Mouse (Mus musculus) large intestine, adult 2 months (tissue): ENCODE data around the gene Rara. TPM values are rescaled to one million over a fixed set of nuclear protein-coding genes. Genes with fewer than 3 reads are reported as not detected.

Experiments used
- DNase-seq: peaks from one replicate; pipeline ENCODE4 v3.0.0-alpha.2; 2012; ENCODE audit warnings: low read depth, low spot score
- WGBS: fragments of 180-500 bp; shearing (Covaris S2); methylation state at CpG from one replicate; pipeline ENCODE4 v1.1.7; 2018; 5-methylcytosine and 5-hydroxymethylcytosine counted together
- polyA plus RNA-seq: library from polyadenylated mRNA; depleted of rRNA; stranded (reverse); fragments of >200 nt; gene quantifications from 2 replicates; pipeline ENCODE4 v1.2.3, GENCODE M21; 2012

Gene Rara
- polyA plus RNA-seq, 1 experiment: 24.8 TPM

- WGBS: 67% methylated on average over 7 of the region's 7 CpGs
- no peak for DNase-seq
Measured at GRCm38 (mm10) chr11:98949958-98950460, 22.4 kb downstream of the Rara start.

- no peak for DNase-seq
- 76% methylated on average over 9 of the region's 9 CpGs for WGBS
Measured at GRCm38 (mm10) chr11:98950484-98950883, 22.9 kb downstream of the Rara start.

GRCm38 (mm10) chr11:98951026-98951906, 23.6 kb downstream of the Rara start:
- no peak for DNase-seq

GRCm38 (mm10) chr11:98952111-98952510, 24.5 kb downstream of the Rara start:
- no peak for DNase-seq
- 68% methylated on average over 1 of the region's 1 CpGs for WGBS

More at GRCm38 (mm10) chr11:98951026-98951906, 23.6 kb downstream of the Rara start:
- 57% methylated on average over 16 of the region's 16 CpGs for WGBS

- no peak for DNase-seq
- 68% methylated on average over 2 of the region's 2 CpGs for WGBS
Measured at GRCm38 (mm10) chr11:98952736-98953135, 25.1 kb downstream of the Rara start.

GRCm38 (mm10) chr11:98953361-98953760, 25.7 kb downstream of the Rara start:
- DNase-seq: no peak
- 51% methylated on average over 2 of the region's 2 CpGs for WGBS

- 37% methylated on average over 13 of the region's 13 CpGs for WGBS
- no peak for DNase-seq
Measured at GRCm38 (mm10) chr11:98953835-98954320, 26.3 kb downstream of the Rara start.

- 24% methylated on average over 10 of the region's 10 CpGs for WGBS
- DNase-seq: no peak
Measured at GRCm38 (mm10) chr11:98954373-98954772, 26.8 kb downstream of the Rara start.

GRCm38 (mm10) chr11:98954801-98955706, 27.4 kb downstream of the Rara start:
- no peak for DNase-seq

GRCm38 (mm10) chr11:98955707-98956235, 28.2 kb downstream of the Rara start:
- WGBS: 38% methylated on average over 7 of the region's 7 CpGs
- DNase-seq: no peak

More at GRCm38 (mm10) chr11:98954801-98955706, 27.4 kb downstream of the Rara start:
- 42% methylated on average over 17 of the region's 17 CpGs for WGBS

- 76% methylated on average over 10 of the region's 10 CpGs for WGBS
- no peak for DNase-seq
Measured at GRCm38 (mm10) chr11:98956340-98956739, 28.7 kb downstream of the Rara start.

GRCm38 (mm10) chr11:98959437-98960312, 32.1 kb downstream of the Rara start:
- 1% methylated on average over 42 of the region's 43 CpGs for WGBS
- DNase-seq: no peak

- WGBS: 2% methylated on average over 53 of the region's 53 CpGs
- DNase-seq: no peak
Measured at GRCm38 (mm10) chr11:98960313-98960906, 32.8 kb downstream of the Rara start.

- no peak for DNase-seq
- 2% methylated on average over 18 of the region's 18 CpGs for WGBS
Measured at GRCm38 (mm10) chr11:98961051-98961592, 33.5 kb downstream of the Rara start.

- DNase-seq: no peak
- WGBS: 9% methylated on average over 8 of the region's 8 CpGs
Measured at GRCm38 (mm10) chr11:98961766-98962165, 34.1 kb downstream of the Rara start.

- WGBS: 16% methylated on average over 12 of the region's 12 CpGs
- DNase-seq: no peak
Measured at GRCm38 (mm10) chr11:98962421-98963095, 34.9 kb downstream of the Rara start.

- DNase-seq: no peak
- WGBS: 1% methylated on average over 32 of the region's 32 CpGs
Measured at GRCm38 (mm10) chr11:98963191-98964021, 35.8 kb downstream of the Rara start.
